9 mouse cellular contexts compared by ENCODE assay signal in genomic region chr14:25533010-25533409, GRCm38 (mm10).
DNase-seq lines count a peak whose midpoint lies in the region; ATAC-seq and TF ChIP-seq lines count a peak whose summit lies in the region.
"Had no signal": no experiment of that assay in that cellular context is flagged by ENCODE, and none has a peak within 500 bp of the region (broad histone marks: within the 10 kb centered on the region; RNA-seq: fewer than 3 reads in every experiment).

No protein-coding gene starts in this region.

- intact Hi-C loops in left cerebral cortex, postnatal 25 days (cut with DNase I) = no loop called here

- ATAC-seq in kidney, embryonic 16.5 days (ENCODE audit: low FRiP score, low TSS enrichment) = peak; percentile 43; the same call in 1 of the 2 replicates

- no peak overlapping the region for H3K4me3 ChIP-seq in kidney, embryonic 16.5 days (ENCODE audit: low read length)
- H3K4me3 ChIP-seq in limb, embryonic 10.5 days = no peak overlapping the region
- H3K4me3 ChIP-seq in thymus, adult 2 months (ENCODE audit: control insufficient read depth, insufficient read depth, low read length) = no peak overlapping the region

- peaks cover 38% of the 10 kb centered on the region for H3K4me1 ChIP-seq in kidney, embryonic 16.5 days (ENCODE audit: insufficient read depth, low read length)
- peaks cover 33% of the 10 kb centered on the region for H3K4me1 ChIP-seq in limb, embryonic 10.5 days
- peaks cover 8% of the 10 kb centered on the region for H3K4me1 ChIP-seq in thymus, adult 2 months (replicated peaks; ENCODE audit: control insufficient read depth, insufficient read depth, low read length)

- H3K9me3 ChIP-seq in kidney, embryonic 16.5 days (ENCODE audit: low read length) = no peaks in the 10 kb centered on the region
- no peaks in the 10 kb centered on the region for H3K9me3 ChIP-seq in limb, embryonic 10.5 days (replicated peaks)

- no peak for TF ChIP-seq CTCF in thymus, adult 2 months (IDR thresholded peaks at IDR 0.05; ENCODE audit: borderline replicate concordance, control insufficient read depth, extremely low read depth, insufficient read depth, low read length, poor library complexity)

- no peak overlapping the region for H3K9ac ChIP-seq in kidney, embryonic 16.5 days (replicated peaks; ENCODE audit: low read length)

- no peaks in the 10 kb centered on the region for H3K27me3 ChIP-seq in kidney, embryonic 16.5 days (ENCODE audit: insufficient read depth, low read length)
- H3K27me3 ChIP-seq in limb, embryonic 10.5 days (ENCODE audit: low read depth, poor library complexity, severe bottlenecking) = no peaks in the 10 kb centered on the region
- no peaks in the 10 kb centered on the region for H3K27me3 ChIP-seq in thymus, adult 2 months (ENCODE audit: control insufficient read depth, insufficient read depth, low read length)

- no peak for TF ChIP-seq POLR2A in thymus, adult 2 months (IDR thresholded peaks at IDR 0.05; ENCODE audit: control insufficient read depth, extremely low read depth, insufficient read depth, low read length, poor library complexity)

- 45% methylated on average over 3 of the region's 3 CpGs for WGBS in kidney, embryonic 16.5 days
- WGBS in limb, embryonic 10.5 days = 58% methylated on average over 3 of the region's 3 CpGs
- 91% methylated on average over 3 of the region's 3 CpGs for WGBS in thymus, adult 2 months

- H3K27ac ChIP-seq in kidney, embryonic 16.5 days (ENCODE audit: low read length) = peak overlapping the region; percentile 60; the same call in 1 of the 2 replicates
- H3K27ac ChIP-seq in limb, embryonic 10.5 days = peak overlapping the region; percentile 59; the same call in 1 of the 2 replicates
- no peak overlapping the region for H3K27ac ChIP-seq in thymus, adult 2 months (ENCODE audit: control insufficient read depth, insufficient read depth, low read length)

- H3K4me2 ChIP-seq in kidney, embryonic 16.5 days (replicated peaks; ENCODE audit: low read depth, low read length) = no peak overlapping the region

- peak; percentile 55 for DNase-seq in adrenal gland, postnatal 10 days
- no peak for DNase-seq in adrenal gland, postnatal 4 days (ENCODE audit: low spot score in 2 of 2)
- DNase-seq in kidney, adult 18-20 months = no peak
- no peak for DNase-seq in limb, embryonic 10.5 days (ENCODE audit: low spot score)
- peak; percentile 79 for DNase-seq in lung, postnatal 36 days
- no peak for DNase-seq in left cerebral cortex, postnatal 25 days (ENCODE audit: low spot score in 2 of 2)
- no peak for DNase-seq in thymus, adult 2 months
- DNase-seq: cerebellum, postnatal 25 days had no signal

- H3K36me3 ChIP-seq in kidney, embryonic 16.5 days (ENCODE audit: insufficient read depth, low read length) = peaks cover 18% of the 10 kb centered on the region
- peaks cover 81% of the 10 kb centered on the region for H3K36me3 ChIP-seq in limb, embryonic 10.5 days
- H3K36me3 ChIP-seq in thymus, adult 2 months (ENCODE audit: control insufficient read depth, insufficient read depth, low read length) = no peaks in the 10 kb centered on the region

Comparison
In these comparisons a context has a peak if more than half of its experiments do, and no peak if none do; other contexts are left out.
1. DNase-seq: peak in adrenal gland, postnatal 10 days (single experiment) and lung, postnatal 36 days (single experiment); none in adrenal gland, postnatal 4 days (0 of 2), kidney, adult 18-20 months (single experiment), limb, embryonic 10.5 days (single experiment), left cerebral cortex, postnatal 25 days (0 of 2) and thymus, adult 2 months (single experiment).